Mouse (Mus musculus): ENCODE data around the gene Rragb. TPM values are rescaled to one million over a fixed set of nuclear protein-coding genes. Genes with fewer than 3 reads are reported as not detected.

Gene Rragb
- polyA plus RNA-seq, 1 experiment = 3.2 TPM

DNA sequence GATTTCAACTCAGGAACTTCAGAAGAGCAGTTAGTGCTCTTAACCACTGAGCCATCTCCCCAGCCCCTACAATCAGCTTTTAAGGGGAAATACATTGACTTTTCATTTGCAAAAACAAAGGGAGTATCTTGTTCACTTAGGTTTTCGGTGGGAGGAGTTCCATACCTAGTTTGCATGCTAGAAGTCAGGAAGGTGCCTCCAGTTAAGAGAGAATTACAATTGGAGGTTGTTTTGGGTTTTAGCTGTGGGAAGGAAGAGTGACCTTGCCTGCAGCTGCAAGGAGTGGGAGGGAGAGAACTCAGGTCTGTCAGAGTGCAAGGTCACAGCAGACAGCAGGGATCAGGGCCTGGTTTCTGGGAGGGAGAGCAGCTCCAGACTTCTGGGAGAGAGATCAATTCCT, 71.3 kb downstream of the Rragb start:
- TF ChIP-seq POLR2A (IDR thresholded peaks at IDR 0.05; ENCODE audit: borderline replicate concordance, control insufficient read depth, low read depth, low read length) = no peak
- no peak for TF ChIP-seq CTCF (IDR thresholded peaks at IDR 0.05; ENCODE audit: control insufficient read depth, insufficient read depth, low read length)
- no peak overlapping the region for H3K4me3 ChIP-seq (replicated peaks; ENCODE audit: control insufficient read depth, low read depth, low read length)
- 67% methylated on average over 1 of the region's 1 CpGs for WGBS
- H3K4me1 ChIP-seq (ENCODE audit: control insufficient read depth, insufficient read depth, low read length) = no peaks in the 10 kb centered on the region
- no peak overlapping the region for H3K27ac ChIP-seq (ENCODE audit: control insufficient read depth, insufficient read depth, low read depth, low read length, poor library complexity)

Other genes with a start within 250 kb of the Rragb start
- not detected in 2 replicates for gene Usp51, start 133.5 kb upstream of the Rragb start, polyA plus RNA-seq (2011; ENCODE audit: insufficient read depth, insufficient read length, low replicate concordance, missing spikeins)
- gene Mageh1, start 102.4 kb upstream of the Rragb start, polyA plus RNA-seq (2011; ENCODE audit: insufficient read depth, insufficient read length, low replicate concordance, missing spikeins) = not detected in 2 replicates
- not detected in 2 replicates for gene Foxr2, start 21.2 kb upstream of the Rragb start, polyA plus RNA-seq (2011; ENCODE audit: insufficient read depth, insufficient read length, low replicate concordance, missing spikeins)
- gene Klf8, start 97.5 kb downstream of the Rragb start, polyA plus RNA-seq (2011; ENCODE audit: insufficient read depth, insufficient read length, low replicate concordance, missing spikeins) = 1.0 and 4.7 TPM in 2 replicates

Data from bone marrow, adult 2 months (tissue).